Mouse (Mus musculus) thymus, postnatal 25 days (tissue): Measurements from ENCODE around the gene Tmem246.
"Not testable (repeated sequence)": the region's sequence is repeated elsewhere in the genome, so short reads cannot be mapped to it uniquely, and the experiment has no call there.

ENCODE experiments used
- DNase-seq: peaks from one replicate; pipeline ENCODE4 v3.0.0; 2022

Gene Tmem246

GRCm38 (mm10) chr4:49597183-49598100 lies at the start of gene Tmem246:
Gene Tmem246, minus strand, starts transcription at chr4:49597876.
- DNase-seq: peak; percentile 14

DNA sequence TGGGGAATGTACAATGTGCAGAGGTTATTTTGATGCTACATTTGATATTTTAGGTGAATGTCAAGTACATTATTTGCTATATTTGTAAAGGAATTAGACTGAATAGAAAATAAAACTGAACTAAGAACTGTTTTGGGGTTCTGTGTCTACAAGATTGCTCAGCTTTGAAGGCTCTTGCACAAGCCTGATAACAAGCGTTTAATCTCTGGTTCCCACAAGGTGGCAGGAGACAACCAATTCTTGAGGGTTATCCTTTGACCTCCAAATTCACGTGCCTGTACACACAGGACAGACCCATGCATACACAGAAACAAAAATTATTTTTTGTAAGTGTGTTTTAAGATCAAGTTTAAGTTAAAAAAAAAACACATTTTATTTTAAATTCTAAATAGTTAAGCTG lies 42.2 kb upstream of the Tmem246 start:
- DNase-seq: no peak

DNA sequence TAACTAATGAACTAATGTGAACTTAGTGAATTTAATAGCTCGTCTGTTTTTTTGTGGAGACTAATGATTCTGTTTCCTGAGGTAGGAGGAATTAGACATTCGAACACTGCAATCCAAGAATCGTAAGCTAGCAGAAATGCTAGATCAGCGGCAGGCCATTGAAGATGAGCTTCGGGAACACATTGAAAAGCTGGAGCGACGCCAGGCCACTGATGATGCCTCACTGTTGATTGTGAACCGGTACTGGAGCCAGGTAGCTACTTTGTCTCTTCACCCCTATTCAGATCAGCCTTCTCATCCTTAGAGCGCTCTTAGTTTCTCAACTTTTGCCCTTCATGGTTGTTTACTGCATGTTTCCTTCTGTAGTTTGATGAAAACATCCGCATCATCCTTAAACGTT lies 40.1 kb upstream of the Tmem246 start:
- DNase-seq: no peak

GRCm38 (mm10) chr4:49632139-49632481 lies 34.4 kb upstream of the Tmem246 start:
- no peak for DNase-seq

GRCm38 (mm10) chr4:49631319-49632138 lies 33.9 kb upstream of the Tmem246 start, which contains the start of gene Rnf20:
Gene Rnf20, plus strand, starts transcription at chr4:49632006.
- peak; percentile 95 for DNase-seq

DNA sequence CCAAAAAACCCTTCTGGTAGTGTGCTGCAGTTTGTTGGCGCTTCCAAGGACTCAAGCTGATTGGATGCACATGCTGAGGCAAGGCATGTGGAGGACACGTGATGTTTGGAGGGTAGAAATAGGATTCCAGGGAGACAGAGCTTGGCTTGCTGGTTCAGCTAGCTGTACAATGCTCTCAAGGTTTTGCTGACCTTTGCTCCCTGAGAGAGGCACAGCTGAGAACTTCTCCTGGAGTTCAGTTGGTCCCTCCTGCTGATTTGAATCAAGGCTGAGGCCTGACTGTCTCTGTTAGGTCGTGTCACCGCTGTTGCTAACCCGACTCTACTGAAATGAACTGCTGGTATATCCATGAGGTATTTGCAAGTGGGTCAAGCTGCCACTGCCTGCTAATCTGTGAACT lies 31.3 kb upstream of the Tmem246 start:
- DNase-seq: no peak

- peak; percentile 71 for DNase-seq
These were observed 29.3 kb upstream of the Tmem246 start for GRCm38 (mm10) chr4:49626973-49627372.

DNA sequence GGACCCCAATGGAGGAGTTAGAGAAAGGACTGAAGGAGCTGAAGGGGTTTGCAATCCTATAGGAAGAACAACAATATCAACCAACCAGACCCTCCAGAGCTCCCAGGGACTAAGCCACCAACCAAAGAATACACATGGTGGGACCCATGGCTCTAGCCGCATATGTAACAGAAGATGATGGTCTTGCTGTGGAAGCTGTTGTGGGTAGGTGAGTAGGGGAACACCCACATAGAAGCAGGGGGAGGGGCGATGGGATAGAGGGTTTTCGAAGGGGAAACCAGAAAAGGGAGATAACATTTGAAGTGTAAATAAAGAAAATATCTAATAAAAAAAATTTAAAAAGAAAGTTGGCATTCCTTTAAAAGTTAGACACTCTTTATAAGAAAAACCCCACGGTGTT lies 27.3 kb upstream of the Tmem246 start:
- DNase-seq: not testable (repeated sequence)

GRCm38 (mm10) chr4:49623916-49624315 lies 26.2 kb upstream of the Tmem246 start:
- no peak for DNase-seq

- DNase-seq: no peak
These were observed 24.6 kb upstream of the Tmem246 start for GRCm38 (mm10) chr4:49622272-49622671.

DNA sequence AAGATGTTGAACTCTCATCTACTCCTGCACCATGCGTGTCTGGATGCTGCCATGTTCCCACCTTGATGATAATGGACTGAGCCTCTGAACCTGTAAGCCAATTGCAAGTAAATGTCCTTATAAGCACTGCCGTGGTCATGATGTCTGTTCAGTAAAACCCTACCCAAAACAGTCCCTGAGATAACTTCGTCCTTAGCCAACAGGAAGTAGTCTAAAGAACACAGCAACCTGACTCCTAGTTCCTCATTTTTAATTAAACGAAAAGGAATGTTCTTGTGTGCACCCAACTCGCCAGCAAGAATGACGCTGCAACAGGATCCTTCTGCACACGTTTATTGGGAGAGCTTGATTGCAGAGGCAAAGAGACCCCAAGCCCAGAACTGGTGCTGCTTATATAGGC lies 22.2 kb upstream of the Tmem246 start:
- DNase-seq: not testable (repeated sequence)

DNA sequence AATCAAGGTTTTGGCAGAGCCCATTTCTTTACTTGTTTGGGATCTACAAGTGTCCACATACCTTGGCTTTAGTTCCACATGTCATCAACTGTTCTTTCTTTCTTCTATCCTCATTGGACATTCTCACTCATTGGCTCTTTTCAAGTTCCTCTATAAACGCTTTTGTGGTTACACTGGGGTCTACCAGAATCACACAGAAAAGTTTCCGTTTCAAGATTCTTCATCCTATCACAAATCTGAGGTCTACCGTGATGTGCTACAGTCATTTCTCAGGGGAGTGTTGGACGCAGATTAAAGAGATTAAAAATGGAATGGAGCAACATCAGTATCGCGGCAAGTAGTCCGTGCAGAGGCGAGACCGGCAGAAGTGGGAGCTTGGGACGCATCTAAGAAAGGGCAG lies 19.2 kb upstream of the Tmem246 start:
- DNase-seq: no peak

DNA sequence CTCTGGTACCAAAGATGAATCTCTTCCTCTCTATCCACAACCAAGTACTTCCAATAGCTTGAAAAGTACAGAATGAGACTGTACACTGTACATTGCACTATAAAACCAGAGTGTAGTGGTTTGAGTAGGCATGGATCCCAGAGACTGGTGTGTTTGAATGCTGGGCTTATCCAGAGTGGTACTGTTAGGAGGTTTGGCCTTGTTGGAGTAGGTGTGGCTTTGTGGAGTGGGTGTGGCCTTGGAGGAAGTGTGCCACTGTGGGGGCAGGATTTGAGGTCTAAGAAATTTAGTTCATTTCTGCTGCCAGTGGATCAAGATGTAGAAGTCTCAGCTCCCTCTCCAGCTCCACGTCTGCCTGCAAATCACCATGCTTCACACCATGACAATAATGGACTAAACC lies 7.8 kb upstream of the Tmem246 start:
- DNase-seq: no peak

GRCm38 (mm10) chr4:49604616-49605015 lies 6.9 kb upstream of the Tmem246 start:
- DNase-seq: no peak

DNA sequence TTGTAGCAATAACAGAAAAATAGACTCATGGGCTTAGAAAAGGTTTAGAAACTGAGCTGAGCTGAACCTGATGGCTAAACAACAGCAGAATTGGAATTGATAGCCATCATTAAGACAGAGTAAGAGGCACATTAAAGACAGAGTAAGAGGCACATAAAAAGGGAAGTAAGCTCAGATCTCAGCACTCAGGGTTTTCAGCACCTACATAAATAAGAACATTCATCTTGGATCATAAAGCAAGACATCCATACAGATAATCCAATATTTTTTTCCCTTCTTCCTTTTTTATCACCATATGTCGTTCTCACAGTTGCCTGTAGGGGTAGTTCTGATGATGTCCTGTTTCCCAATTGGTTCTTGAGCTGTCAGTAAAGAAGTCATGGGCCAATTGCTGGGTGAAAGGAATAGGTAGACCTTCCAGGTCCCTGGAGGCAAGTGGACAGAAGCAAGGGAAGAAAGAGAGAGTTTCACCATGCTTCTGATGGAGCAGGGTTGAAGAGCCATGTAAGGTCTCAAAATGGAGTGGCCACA lies 6.4 kb upstream of the Tmem246 start:
- no peak for DNase-seq

DNA sequence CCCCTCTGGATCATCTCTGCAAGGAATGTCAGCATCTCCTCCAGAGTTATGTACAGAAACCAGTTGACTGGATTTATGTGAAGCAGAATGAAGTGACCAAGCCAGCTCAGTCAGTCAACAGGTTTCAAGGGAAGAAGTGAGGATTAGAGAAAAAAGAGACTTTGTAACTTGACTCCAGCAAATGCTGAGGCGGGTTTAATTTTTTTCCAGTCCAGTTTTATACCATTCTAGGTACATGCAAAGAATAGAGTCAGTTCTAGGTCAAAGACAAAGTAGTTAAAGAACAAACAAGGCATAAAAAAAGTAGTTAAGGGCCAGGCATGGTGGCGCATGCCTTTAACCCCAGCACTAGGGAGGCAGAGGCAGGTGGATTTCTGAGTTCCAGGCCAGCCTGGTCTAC lies 5.5 kb upstream of the Tmem246 start:
- DNase-seq: no peak

DNA sequence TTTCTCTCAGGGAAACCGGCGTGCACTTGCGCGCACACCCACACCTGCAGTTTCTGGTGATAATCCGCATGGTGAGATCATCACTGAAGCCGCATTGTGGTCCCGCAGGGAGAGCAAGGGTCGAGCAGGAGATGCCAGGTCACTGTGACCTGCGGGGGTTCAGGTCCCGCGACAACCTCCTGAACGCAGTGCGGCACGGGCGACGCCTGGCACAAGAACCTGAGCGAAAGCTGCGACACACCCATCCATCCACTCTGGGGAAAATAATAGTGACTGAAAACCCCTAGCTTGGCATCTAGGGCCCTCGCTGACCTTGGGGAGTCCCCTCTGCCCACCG lies 862 bp downstream of the Tmem246 start:
- DNase-seq: no peak

- no peak for DNase-seq
These were observed 7.5 kb downstream of the Tmem246 start for GRCm38 (mm10) chr4:49590152-49590551.

DNA sequence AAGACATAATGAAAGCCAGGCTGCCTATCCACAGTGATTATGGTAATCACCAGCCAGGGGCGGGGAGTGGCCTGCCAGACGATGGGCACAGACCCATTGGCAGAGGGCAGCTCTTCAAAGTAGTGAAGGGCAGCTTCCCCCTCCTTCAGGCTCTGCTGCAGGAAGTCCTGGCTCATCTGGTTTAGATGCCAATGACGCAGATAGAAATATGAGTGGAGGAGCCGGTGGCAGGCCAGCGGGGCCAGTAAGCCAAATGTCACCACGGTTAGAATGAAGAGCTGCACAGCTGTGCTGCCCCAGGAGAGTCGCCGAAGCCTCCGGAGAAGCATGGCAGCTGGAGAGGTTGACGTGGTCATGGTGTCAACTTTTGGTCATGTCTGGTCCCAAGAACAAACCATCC lies 10.9 kb downstream of the Tmem246 start:
- no peak for DNase-seq

DNA sequence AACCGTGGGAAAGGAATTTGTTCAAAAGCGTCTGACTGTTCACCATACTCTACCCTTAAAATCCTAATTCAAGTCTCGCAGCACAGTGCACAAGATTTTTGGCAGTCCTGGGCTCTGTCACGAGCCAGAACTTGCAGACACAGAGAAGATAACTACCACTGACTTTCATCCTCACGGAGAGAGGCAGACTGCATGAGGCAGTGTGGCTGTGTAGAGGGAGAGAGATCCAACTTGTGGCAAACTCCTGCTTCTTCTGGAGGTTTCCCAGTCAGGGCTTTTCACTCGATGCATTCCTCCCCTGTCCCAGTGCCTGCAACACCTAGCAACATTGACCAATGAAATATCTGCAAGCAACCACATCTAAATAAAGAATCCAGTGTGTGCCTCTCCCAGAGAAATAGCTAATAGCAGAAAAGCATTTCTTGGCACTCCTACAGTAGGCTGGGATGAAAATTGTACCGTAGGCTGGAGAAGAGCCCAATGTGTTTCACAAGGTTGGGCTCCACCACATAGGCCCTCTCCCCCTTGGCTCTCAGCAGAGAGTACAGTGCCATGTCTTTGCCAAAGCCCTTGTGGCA lies 12.1 kb downstream of the Tmem246 start:
- no peak for DNase-seq

DNA sequence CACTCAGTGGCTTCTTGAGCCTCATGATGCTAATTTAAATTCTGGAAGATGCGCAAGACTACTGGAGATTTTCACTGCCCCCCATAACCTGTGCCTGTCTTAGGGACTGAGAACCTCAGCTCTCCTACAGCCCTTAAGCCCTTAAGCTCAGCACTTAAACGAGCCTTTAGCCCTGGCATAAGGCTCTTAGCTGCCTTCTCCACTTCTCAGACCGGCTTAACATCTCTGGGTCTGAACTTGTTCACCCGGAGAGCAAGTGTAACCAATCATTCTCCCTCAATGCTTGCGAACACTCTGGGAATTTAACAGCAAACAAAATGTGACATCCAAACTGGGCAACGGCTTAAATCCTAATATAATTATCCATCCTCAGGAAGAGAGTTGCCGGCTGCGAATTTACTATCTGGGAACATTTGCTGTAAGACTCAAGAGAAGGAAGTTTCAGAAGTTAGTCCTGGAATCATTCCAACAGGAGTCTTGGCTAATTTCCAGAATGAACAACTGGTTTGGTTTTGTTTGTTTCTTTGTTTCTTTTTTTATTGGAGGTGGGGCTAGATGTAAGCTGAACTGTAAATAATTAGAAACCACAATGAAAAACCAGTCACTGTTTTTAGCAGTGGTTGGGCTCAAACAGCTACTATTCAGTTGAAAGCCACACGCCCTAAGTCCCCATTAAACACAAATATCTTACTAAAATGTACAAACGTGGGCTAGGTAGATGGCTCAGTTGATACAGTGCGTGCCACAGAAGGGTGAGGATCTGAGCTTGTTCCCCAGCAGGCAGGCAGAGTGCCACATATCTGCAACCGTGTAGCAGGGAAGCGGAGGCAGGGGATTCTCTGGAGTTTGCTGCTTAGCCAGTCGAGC lies 13.5 kb downstream of the Tmem246 start:
- no peak for DNase-seq

- no peak for DNase-seq
These were observed 16.4 kb downstream of the Tmem246 start for GRCm38 (mm10) chr4:49581256-49581655.

DNA sequence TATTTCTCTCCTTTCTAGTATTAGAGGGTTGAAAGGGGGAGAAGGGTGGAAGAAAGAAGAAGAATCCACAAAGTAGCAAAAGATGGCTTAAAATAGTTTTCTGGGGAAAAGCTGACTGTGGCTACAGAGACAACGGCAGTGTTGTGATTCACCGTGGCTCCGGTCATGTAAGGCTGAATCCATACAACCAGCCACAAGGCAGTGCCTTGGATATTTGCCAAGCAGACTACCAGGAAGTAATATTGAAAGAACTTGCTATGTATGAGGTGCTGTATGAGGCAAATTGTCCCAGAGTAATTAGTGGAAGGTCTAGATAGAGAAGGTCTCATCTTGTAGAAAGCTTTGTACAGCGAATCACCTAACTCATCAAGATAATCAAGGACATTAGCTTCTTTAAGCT lies 25.5 kb downstream of the Tmem246 start:
- DNase-seq: no peak
